Mouse (Mus musculus): ENCODE measurements around the gene Nr1h4.

The Nr1h4 gene

GRCm38 (mm10) chr10:89521790-89522431 lies 11.5 kb downstream of the Nr1h4 start:
- in situ Hi-C loops (cut with MboI, MseI), result no loop called here

GRCm38 (mm10) chr10:89520381-89520780 lies 13.0 kb downstream of the Nr1h4 start:
- in situ Hi-C loops (cut with MboI, MseI), result no loop called here

GRCm38 (mm10) chr10:89519226-89519625 lies 14.2 kb downstream of the Nr1h4 start:
- in situ Hi-C loops (cut with MboI, MseI), result no loop called here

GRCm38 (mm10) chr10:89518365-89518764 lies 15.0 kb downstream of the Nr1h4 start:
- in situ Hi-C loops (cut with MboI, MseI), result no loop called here

- in situ Hi-C loops (cut with MboI, MseI), result no loop called here
These were observed 17.6 kb downstream of the Nr1h4 start for GRCm38 (mm10) chr10:89515813-89516212.

GRCm38 (mm10) chr10:89512562-89512961 lies 20.8 kb downstream of the Nr1h4 start:
- in situ Hi-C loops (cut with MboI, MseI), result no loop called here

GRCm38 (mm10) chr10:89510547-89510946 lies 22.8 kb downstream of the Nr1h4 start:
- in situ Hi-C loops (cut with MboI, MseI), result no loop called here

GRCm38 (mm10) chr10:89508567-89508966 lies 24.8 kb downstream of the Nr1h4 start:
- in situ Hi-C loops (cut with MboI, MseI), result no loop called here

GRCm38 (mm10) chr10:89506479-89506878 lies 26.9 kb downstream of the Nr1h4 start:
- in situ Hi-C loops (cut with MboI, MseI), result no loop called here

GRCm38 (mm10) chr10:89505592-89505955 lies 27.8 kb downstream of the Nr1h4 start:
- in situ Hi-C loops (cut with MboI, MseI), result no loop called here

GRCm38 (mm10) chr10:89504952-89505591 lies 28.3 kb downstream of the Nr1h4 start:
- in situ Hi-C loops (cut with MboI, MseI), result no loop called here

GRCm38 (mm10) chr10:89502986-89503560 lies 30.3 kb downstream of the Nr1h4 start:
- in situ Hi-C loops (cut with MboI, MseI), result no loop called here

- in situ Hi-C loops (cut with MboI, MseI), result no loop called here
These were observed 31.5 kb downstream of the Nr1h4 start for GRCm38 (mm10) chr10:89501902-89502301.

- in situ Hi-C loops (cut with MboI, MseI), result no loop called here
These were observed 37.8 kb downstream of the Nr1h4 start for GRCm38 (mm10) chr10:89495537-89495936.

GRCm38 (mm10) chr10:89491321-89491720 lies 42.1 kb downstream of the Nr1h4 start:
- in situ Hi-C loops (cut with MboI, MseI), result no loop called here

- in situ Hi-C loops (cut with MboI, MseI), result no loop called here
These were observed 43.1 kb downstream of the Nr1h4 start for GRCm38 (mm10) chr10:89490250-89490649.

GRCm38 (mm10) chr10:89489459-89489858 lies 43.9 kb downstream of the Nr1h4 start:
- in situ Hi-C loops (cut with MboI, MseI), result no loop called here

- in situ Hi-C loops (cut with MboI, MseI), result no loop called here
These were observed 46.2 kb downstream of the Nr1h4 start for GRCm38 (mm10) chr10:89486995-89487742.

GRCm38 (mm10) chr10:89484907-89485306 lies 48.5 kb downstream of the Nr1h4 start:
- in situ Hi-C loops (cut with MboI, MseI), result no loop called here

- in situ Hi-C loops (cut with MboI, MseI), result no loop called here
These were observed 49.4 kb downstream of the Nr1h4 start for GRCm38 (mm10) chr10:89483812-89484602.

GRCm38 (mm10) chr10:89483113-89483512 lies 50.3 kb downstream of the Nr1h4 start:
- in situ Hi-C loops (cut with MboI, MseI), result no loop called here
